Mouse (Mus musculus): ENCODE results near the gene Anapc1. TPM values are rescaled to one million over a fixed set of nuclear protein-coding genes. Genes with fewer than 3 reads are reported as not detected.

The Anapc1 gene
- total RNA-seq (2023): 100 to 1,000 TPM; 131 to 135 TPM

GRCm38 (mm10) chr2:128686921-128687557 is at the start of gene Anapc1:
Anapc1 (minus strand) TSS chr2:128687391.

GRCm38 (mm10) chr2:128698693-128699181 is 11.5 kb upstream of the Anapc1 start, which contains the start of gene Mertk:
Mertk (plus strand) TSS chr2:128698956.

GRCm38 (mm10) chr2:128590909-128591308 is 96.3 kb downstream of the Anapc1 start, which contains the start of gene Spdye4c:
Spdye4c (plus strand) TSS chr2:128591209.

Other genes starting within 250 kb of the Anapc1 start
- not detected for gene Spdye4c, start 96.2 kb downstream of the Anapc1 start, total RNA-seq (2023)
- gene Mertk, start 11.6 kb upstream of the Anapc1 start, total RNA-seq (2023): 1 to 10 TPM in 1 of 2 experiments, under 1 TPM in 1; 0.71 to 1.4 TPM
- gene Tmem87b, start 130.7 kb upstream of the Anapc1 start, total RNA-seq (2023): 10 to 100 TPM; 40.3 to 46.2 TPM
- not detected for gene Fbln7, start 175.6 kb upstream of the Anapc1 start, total RNA-seq (2023)